In the genomic region with DNA sequence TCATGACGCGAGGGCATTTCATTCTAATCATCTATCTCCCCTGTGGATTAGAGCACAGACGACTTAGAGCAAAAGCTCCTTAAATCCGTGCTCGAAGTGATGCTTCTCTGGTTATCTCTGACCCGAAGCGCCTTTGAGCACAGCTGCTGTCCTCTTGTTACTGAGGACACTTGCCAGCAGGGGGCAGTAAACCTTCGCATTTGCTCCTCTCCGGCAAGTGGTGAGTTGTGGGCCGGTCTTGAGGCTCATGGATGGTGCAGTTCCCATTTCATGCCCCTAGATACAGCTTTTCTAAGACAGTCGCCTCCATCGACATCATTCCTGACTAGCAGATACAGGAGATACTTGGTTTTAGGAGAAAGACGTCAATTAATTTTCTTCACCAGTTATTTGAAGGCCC, we compare ENCODE assay signal across 9 mouse cellular contexts. TPM values are rescaled to one million over a fixed set of nuclear protein-coding genes. Genes with fewer than 3 reads are reported as not detected.
DNase-seq lines count a peak whose midpoint lies in the region; ATAC-seq and TF ChIP-seq lines count a peak whose summit lies in the region.
"Had no signal": no experiment of that assay in that cellular context is flagged by ENCODE, and none has a peak within 500 bp of the region (broad histone marks: within the 10 kb centered on the region; RNA-seq: fewer than 3 reads in every experiment).

No protein-coding gene starts in this region.

- H3K27me3 ChIP-seq in liver, embryonic 14.5 days (ENCODE audit: control insufficient read depth, insufficient read depth, low read length), result no peaks in the 10 kb centered on the region
- H3K27me3 ChIP-seq: embryonic facial prominence, embryonic 15.5 days had no signal

- TF ChIP-seq EP300 in liver, embryonic 14.5 days (IDR thresholded peaks at IDR 0.05; ENCODE audit: low read depth), result no peak

- no peaks in the 10 kb centered on the region for H3K9me3 ChIP-seq in liver, embryonic 14.5 days (ENCODE audit: control insufficient read depth, low read length)
- H3K9me3 ChIP-seq: embryonic facial prominence, embryonic 15.5 days had no signal

- H3K36me3 ChIP-seq in liver, embryonic 14.5 days (replicated peaks; ENCODE audit: control insufficient read depth, insufficient read depth, low read depth), result no peaks in the 10 kb centered on the region
- H3K36me3 ChIP-seq: embryonic facial prominence, embryonic 15.5 days had no signal

- H3K9ac ChIP-seq in liver, embryonic 14.5 days (replicated peaks), result no peak overlapping the region
- H3K9ac ChIP-seq: embryonic facial prominence, embryonic 15.5 days had no signal

- DNase-seq in 3T3-L1 (ENCODE audit: low read depth, low spot score), result peak; percentile 68
- DNase-seq in ZHBTc4 (ENCODE audit: low read depth, low spot score), result peak; percentile 83
- peak; percentile 63 to 78 for DNase-seq in cerebellum, postnatal 4 days (ENCODE audit: low spot score in 2 of 2)
- DNase-seq in gastrocnemius, postnatal 10 days, result peak; percentile 80
- DNase-seq in kidney, postnatal 10 days, result peak; percentile 83
- DNase-seq in liver, embryonic 14.5 days (ENCODE audit: low read depth in 3 of 3, low spot score in 3 of 3), result peak; percentile 3 to 7 (median 4)
- DNase-seq in thymus, postnatal 25 days, result peak; percentile 62

- no peak for TF ChIP-seq POLR2A in olfactory bulb, adult 2 months (IDR thresholded peaks at IDR 0.05; ENCODE audit: insufficient read depth, low read depth, low read length)

- TF ChIP-seq CTCF in liver, embryonic 14.5 days (IDR thresholded peaks at IDR 0.05; ENCODE audit: low read depth), result peak; percentile 76
- peak; percentile 94 for TF ChIP-seq CTCF in olfactory bulb, adult 2 months (IDR thresholded peaks at IDR 0.05; ENCODE audit: insufficient read depth, low read depth, low read length)

- 21% methylated on average over 13 of the region's 13 CpGs for WGBS in liver, embryonic 14.5 days (ENCODE audit: insufficient replicate concordance)
- WGBS in olfactory bulb, adult 2 months, result 28% methylated on average over 13 of the region's 13 CpGs

- H3K4me1 ChIP-seq in liver, embryonic 14.5 days (replicated peaks; ENCODE audit: control insufficient read depth in 2 of 2, insufficient read depth in 2 of 2, low read length in 1 of 2), result no peaks in the 10 kb centered on the region
- peaks cover 2% of the 10 kb centered on the region; the same call in 1 of the 2 replicates for H3K4me1 ChIP-seq in olfactory bulb, adult 2 months (ENCODE audit: control insufficient read depth, insufficient read depth, low read length)
- H3K4me1 ChIP-seq: embryonic facial prominence, embryonic 15.5 days had no signal

- ATAC-seq in liver, embryonic 14.5 days (ENCODE audit: insufficient read depth), result no peak

- H3K4me3 ChIP-seq in liver, embryonic 14.5 days (ENCODE audit: insufficient read depth in 1 of 2, low read depth in 2 of 2, low read length in 2 of 2), result no peak overlapping the region
- no peak overlapping the region for H3K4me3 ChIP-seq in olfactory bulb, adult 2 months (ENCODE audit: insufficient read depth, low read depth, low read length)
- H3K4me3 ChIP-seq: embryonic facial prominence, embryonic 15.5 days had no signal

- no peak overlapping the region for H3K27ac ChIP-seq in liver, embryonic 14.5 days
- no peak overlapping the region for H3K27ac ChIP-seq in olfactory bulb, adult 2 months (ENCODE audit: insufficient read depth, low read depth, low read length)
- H3K27ac ChIP-seq: embryonic facial prominence, embryonic 15.5 days had no signal

- H3K4me2 ChIP-seq in liver, embryonic 14.5 days (ENCODE audit: low read depth), result no peak overlapping the region
- H3K4me2 ChIP-seq: embryonic facial prominence, embryonic 15.5 days had no signal

RNA-seq across cellular contexts. Expression of a gene that starts 16.8 kb away (rescaled TPM):
- not detected for total RNA-seq in gastrocnemius, postnatal 10 days (2021)
- polyA plus RNA-seq in liver, embryonic 14.5 days (2012; rRNA removed), result not detected in 2 replicates
- not detected in 2 replicates for polyA plus RNA-seq in liver, embryonic 14.5 days (2014; fragmentation: Nextera tagmentation; extraction: Ambion mirVana)
- polyA plus RNA-seq in olfactory bulb, adult 2 months (2012; ENCODE audit: insufficient read depth, insufficient read length, low replicate concordance, missing spikeins), result not detected in 2 replicates
- polyA plus RNA-seq: embryonic facial prominence, embryonic 15.5 days had no signal

Comparison
In these comparisons a context has a peak if more than half of its experiments do, and no peak if none do; other contexts are left out.
1. DNase-seq: peak in every context shown above with its lines; median percentile 83 in ZHBTc4; 83 in kidney, postnatal 10 days; 80 in gastrocnemius, postnatal 10 days; 70 in cerebellum, postnatal 4 days; 68 in 3T3-L1; 62 in thymus, postnatal 25 days; 4 in liver, embryonic 14.5 days.